Mouse (Mus musculus) cerebellum, adult 8-10 months (tissue): Measurements from ENCODE around the gene Ptpn4.

Source experiments
- DNase-seq: peaks from one replicate; pipeline ENCODE4 v3.0.0; 2022

Ptpn4 gene

DNA sequence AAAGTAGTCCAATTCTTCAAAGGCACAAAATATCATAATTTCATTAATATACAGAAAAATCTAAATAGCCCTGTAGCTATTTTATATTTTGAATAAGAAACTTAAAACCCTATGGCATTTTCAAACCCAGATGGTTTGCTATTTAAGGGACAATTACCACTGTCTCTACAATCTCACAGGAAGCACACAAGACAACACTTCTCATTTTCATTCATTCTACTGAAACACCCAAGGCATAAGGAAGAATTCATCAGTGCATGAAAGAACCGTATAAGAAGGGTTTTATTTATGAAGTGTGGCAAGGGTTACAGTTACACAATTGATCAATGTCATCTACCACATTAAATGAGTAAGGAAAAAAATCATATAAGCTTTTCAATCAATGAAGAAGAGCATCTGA is 32.8 kb downstream of the Ptpn4 start:
- no peak for DNase-seq

GRCm38 (mm10) chr1:119795174-119795573 is 42.2 kb downstream of the Ptpn4 start:
- DNase-seq, result no peak

- peak; percentile 32 for DNase-seq
Observed at GRCm38 (mm10) chr1:119794342-119794741, 43.1 kb downstream of the Ptpn4 start.

DNA sequence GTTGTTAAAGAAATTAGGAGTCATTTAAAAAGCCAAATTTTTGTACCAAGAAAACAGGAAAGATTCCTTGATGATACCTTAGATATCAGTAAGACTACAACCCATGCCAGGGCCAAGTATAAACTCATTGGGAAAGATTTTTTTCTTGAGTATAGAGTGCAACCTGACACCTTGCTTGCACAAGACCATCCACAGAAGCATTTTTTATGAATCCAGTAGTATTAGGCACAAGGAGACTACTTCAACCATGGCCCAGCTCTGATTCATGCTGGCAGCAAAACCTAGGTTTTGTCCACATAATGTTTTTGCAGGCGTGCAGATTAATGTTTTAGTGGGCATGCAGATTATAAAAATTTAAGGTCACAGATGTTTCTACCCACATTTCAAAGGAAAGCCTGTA is 46.8 kb downstream of the Ptpn4 start:
- DNase-seq, result no peak

DNA sequence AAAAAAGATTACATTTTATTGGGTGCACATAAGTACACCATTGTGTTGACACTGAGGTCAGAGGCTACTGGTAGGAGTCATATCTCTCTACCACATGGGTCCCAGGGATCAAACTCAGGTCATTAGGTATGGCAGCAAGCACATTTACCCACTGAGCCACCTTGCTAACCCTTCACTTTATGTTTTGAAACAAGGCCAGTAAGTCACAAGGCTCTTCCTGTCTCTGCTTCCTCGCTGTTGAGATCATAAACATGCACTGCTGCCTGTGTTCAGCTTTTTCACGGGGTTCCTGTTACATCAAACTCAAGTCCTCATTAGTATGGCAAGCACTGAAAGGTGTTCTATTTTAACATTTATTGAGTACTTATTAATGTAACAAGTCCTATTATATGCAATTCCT is 61.5 kb downstream of the Ptpn4 start:
- no peak for DNase-seq

DNA sequence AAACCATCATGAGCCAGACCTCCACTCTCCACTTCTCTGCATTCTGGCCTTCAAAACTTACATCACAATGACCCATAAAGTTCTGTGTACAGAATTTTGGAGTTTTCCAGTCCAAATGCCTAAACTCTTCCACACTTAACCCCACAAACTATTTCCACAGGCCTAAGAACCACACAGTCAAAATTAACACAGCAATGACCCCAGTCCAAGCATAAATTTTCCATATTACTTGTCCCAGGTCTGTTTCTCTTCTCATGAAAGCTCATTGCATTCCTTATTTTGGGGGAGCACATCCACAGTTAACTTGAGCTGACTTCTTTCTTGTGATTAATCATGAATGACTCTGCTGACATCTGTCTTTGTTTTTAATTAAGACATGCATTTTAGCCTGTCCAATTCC is 101.7 kb downstream of the Ptpn4 start:
- DNase-seq, result no peak

DNA sequence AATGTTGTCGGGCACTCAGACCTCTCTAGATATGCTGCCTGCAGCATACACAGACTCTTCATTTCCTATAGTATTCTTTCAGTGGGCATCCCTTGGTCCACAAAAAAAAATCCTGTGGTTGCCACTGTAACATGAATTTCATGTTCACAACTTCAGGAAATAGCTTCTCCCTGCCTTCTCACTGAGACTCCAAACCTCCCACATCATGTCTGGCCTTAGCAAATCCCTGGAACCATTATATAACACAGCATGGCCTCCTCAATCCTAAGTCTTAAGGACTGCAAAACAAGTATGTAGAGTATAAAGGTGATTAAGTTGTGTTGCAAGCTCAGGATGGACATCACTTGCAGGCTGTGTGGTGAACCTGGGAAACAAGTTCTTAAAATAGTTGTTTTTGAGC is 102.6 kb downstream of the Ptpn4 start:
- DNase-seq, result no peak

- DNase-seq, result no peak
Observed at GRCm38 (mm10) chr1:119731166-119731565, 106.2 kb downstream of the Ptpn4 start.

DNA sequence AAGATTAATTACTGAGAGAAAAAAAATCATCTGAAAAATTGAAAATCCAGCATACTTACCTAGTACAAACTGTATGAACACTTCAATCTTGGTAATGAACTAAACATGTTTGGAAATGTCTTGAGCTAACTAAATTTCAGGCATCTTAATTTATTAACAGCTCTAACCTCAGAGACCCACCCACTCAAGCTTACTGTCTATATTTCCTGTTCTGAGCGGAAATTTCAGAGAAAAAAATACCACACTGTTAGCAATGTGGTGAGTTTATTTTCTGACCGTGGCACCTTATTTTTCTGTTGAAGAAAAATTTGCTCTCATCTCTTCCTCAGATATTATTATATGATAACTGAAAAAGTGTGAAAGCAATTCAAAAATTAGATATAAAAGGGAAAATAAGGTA is 124.4 kb downstream of the Ptpn4 start:
- DNase-seq, result no peak

DNA sequence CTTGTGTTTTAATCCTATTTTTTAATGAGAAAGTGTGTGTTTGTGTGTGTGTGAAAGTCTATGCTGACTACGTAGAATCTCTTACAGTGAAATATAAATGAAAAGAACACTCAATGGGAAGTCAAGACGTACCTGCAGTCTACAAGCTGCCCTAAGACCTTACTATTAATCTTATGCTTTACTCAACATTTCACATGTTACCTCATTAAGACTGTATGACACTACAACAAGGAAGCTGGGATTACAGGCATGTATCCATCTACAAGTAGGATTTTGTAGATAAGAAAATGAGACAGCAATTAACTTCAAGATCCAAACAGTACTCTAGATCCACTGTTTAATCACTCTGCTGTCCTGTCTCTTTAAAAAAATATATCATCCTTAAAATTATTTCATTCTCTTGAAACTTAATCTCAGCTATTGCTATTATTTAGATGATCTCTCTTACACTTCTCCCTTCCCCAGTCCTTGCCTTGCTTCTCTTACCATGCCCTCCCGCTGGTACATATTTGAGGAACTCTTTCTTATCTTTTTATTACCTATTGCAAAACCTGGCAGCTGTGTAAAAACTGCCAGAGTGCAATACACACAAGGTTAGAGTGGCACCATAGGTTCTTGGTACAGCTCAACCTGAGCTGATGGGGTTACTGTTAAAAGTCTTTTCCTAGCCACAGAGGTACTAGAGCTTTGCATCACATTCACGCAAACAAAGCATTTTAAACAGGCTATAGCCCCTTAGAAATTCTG is 130.8 kb downstream of the Ptpn4 start:
- no peak for DNase-seq

DNA sequence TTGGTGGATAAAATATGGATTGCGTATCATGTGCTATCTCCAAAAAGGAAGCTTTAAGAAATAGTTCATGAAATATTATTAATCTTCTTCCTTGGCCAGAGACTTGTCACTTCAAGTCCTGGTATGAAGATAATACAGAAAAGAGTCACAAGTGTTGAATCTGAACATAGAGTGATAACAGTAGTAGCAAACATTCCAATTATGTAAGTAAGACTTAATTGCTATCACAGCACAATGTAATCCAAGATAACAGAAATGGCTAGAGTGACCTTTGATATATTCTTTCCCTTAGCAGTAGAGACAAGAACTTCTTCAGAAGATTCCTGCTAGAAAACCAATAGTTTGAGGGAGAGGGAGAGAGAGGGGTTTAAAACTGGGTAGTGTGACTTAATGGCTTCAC is 140.6 kb downstream of the Ptpn4 start:
- no peak for DNase-seq

DNA sequence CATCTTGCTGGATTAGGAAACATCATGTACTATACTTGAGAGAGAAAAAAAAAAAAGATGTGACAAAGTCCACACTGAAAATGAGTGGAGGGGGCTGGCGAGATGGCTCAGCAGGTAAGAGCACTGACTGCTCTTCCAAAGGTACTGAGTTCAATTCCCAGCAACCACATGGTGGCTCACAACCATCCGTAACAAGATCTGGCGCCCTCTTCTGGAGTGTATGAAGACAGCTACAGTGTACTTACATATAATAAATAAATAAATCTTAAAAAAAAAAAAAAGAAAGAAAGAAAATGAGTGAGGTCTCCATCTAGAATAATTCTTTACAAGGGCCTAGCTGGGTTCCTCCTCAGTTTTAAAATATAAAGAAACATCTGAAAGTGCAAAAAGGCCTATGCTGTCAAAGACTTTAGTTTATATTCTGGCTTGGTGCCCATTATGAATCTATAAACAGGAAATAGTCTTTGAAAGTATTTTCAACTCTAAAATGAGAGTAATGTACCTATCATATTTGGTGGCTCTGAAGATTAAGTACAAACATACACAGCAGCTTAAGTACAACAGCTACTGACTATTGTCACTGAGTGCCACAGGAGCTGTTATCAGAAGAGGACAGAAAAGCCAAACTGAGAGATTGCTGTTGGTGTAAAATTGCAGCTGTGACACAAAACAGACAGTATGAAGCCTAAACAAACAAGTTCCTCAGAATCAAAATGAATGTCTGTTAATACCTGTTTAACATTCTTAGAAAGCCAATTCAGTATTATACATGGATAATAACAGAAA is 151.4 kb downstream of the Ptpn4 start:
- DNase-seq, result no peak

DNA sequence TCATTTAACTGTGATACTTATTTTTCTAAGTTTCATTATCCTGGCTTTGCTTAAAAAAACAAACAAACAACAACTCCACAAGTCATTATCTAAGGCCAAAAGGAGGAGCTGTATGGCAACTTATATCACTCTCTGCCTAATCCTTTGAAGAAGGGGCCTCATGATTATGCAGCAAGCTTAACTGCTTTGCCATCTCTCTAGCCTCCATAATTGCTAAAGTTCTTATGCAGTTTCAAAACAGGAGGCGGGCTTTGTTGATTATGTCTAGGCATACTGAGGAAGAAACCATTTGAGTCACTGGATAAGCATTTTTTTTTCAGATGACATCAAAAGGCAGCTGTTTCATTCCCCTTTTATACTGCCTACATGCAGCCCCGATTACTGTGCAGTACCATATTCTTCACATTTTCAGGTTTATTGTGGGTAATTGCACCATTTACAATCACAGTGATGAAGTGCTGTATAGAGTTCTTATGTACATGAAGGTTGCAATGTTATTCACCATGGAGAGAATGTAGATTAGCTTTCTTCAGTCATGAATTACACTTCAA is 155.7 kb downstream of the Ptpn4 start:
- no peak for DNase-seq

DNA sequence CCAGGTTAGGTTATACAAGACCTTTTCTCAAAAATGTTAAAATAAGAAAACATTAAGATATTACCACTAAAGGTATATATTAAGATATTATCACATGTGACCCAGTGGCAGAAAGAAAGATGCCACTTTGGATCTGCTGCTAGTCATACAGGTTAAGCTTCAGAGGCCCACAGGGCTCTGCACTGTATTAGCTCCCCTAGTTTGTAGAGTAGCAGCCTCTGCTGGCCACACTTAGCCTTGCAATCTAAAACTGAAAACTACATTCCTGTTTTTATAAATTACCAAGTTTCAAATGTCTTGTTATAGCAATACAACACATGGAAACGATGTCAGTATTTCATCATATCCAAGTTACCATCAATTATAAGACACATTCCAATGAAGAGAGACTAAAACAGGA is 162.4 kb downstream of the Ptpn4 start:
- DNase-seq, result no peak

DNA sequence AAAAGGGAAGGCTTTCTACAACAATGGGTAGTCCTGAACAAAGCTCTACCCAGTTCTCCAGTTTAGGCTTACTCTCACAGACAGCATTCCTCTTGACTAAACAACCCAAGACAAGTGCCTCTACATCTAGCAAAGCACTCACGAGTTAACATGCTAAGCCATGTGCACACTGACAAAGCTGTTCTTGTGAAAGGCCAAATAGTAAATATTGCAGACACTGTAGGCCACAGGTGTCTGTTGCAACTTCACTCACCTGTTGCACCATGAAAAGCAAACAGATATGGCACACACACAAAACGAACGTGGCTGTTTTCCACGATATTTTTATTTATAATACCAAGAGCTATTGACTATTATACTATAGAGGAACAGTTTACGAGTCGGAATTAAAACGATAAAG is 170.5 kb downstream of the Ptpn4 start:
- no peak for DNase-seq

DNA sequence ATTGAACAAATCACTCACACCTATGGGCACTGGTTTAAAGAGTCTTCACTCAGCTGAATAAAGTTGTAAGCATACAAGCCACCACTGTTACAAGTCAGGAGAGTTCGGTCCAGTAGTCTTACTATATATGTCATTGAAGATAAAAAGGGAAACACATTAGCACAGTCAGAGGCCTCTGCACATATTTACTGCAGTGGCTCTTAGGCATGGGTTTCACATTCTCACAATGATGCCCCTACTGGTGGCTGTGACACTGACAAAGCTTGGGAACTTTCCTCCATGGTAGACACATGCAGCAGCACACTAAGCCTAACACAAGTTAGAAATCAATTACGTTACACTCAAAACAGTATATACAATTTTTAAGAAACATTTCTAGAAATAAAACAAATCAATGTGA is 183.1 kb downstream of the Ptpn4 start:
- DNase-seq, result no peak

DNA sequence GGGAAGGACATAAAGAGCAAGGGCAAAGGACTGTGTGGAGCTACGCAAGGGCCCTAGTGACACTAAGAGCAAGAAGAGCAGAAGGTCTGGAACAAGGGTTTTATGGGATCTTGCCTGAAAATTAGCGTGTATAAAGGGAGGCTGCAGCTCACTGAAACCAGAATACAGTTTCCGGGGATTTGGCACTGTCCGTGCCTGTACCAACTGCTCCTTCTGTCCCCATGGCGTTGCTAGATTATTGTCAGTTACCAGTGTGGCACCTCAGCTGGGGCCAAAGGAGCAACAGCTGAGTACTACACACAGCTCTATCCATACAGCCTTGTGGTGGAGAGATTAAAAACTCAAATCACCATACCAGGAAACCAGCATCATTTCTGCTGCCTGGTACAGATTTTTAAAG is 187.0 kb downstream of the Ptpn4 start:
- DNase-seq, result peak; percentile 21

DNA sequence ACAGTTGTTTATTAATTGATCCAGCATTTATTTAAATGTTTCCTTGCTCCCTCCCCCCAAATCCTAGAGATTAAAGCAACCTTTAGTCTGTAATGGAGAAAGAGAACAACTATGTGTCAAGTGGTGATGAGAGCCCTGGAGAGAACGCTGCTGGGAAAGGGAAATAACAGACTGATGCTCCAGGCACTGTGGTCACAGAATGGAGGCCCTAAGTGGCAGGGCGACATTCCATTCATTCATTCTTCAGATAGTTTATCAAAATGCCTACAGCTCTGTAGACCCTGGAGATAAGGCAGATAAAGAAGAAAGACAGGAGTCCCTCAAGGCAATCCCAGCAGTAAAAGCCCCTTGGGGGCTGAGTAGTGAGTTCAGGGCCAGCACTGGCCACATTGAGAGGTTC is 187.8 kb downstream of the Ptpn4 start:
- no peak for DNase-seq

GRCm38 (mm10) chr1:119648205-119649111 is 189.0 kb downstream of the Ptpn4 start, which contains the start of gene Epb41l5:
Gene Epb41l5 (minus strand): TSS chr1:119649000.
- DNase-seq, result peak; percentile 66

- no peak for DNase-seq
Observed at GRCm38 (mm10) chr1:119646356-119646755, 191.1 kb downstream of the Ptpn4 start.

- DNase-seq, result peak; percentile 13
Observed at GRCm38 (mm10) chr1:119642367-119642766, 195.0 kb downstream of the Ptpn4 start.

DNA sequence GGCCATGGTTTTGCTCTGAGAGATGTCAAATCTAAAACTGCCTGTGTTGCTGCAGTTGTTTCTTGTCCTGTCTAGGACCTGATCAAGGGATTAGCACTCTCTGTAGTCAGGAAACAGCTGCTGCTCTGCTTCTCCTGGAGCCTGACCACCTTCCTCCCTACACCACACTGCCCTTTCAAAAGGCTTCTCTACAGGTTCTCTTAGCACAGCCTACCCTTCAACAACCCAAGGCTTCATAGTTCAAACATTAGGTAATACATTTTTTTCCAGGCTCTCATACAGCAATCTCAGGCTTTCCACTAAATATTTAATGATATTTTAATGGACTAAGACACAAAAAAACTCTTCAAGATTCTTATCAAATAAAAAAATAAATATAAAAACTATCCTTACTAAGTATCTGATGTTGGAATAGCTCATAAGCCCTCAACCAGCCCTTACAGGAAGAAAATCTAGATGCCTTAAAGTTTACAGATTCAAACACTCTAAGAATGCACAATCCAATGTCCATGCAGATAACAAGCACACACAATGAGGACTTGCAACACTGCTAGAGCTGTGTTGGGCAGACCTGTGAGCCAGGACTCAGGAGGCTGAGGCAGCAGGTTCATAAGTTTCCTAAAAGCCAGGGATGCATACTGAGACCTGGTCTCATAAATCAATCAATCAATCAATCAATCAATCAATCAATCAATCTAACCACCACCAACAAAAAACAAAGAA is 196.2 kb downstream of the Ptpn4 start:
- DNase-seq, result no peak
